Mouse (Mus musculus): Measurements from ENCODE around the gene Cenpj. TPM values are rescaled to one million over a fixed set of nuclear protein-coding genes. Genes with fewer than 3 reads are reported as not detected.

Cenpj gene
- total RNA-seq, 1 experiment, result 4.5 TPM

DNA sequence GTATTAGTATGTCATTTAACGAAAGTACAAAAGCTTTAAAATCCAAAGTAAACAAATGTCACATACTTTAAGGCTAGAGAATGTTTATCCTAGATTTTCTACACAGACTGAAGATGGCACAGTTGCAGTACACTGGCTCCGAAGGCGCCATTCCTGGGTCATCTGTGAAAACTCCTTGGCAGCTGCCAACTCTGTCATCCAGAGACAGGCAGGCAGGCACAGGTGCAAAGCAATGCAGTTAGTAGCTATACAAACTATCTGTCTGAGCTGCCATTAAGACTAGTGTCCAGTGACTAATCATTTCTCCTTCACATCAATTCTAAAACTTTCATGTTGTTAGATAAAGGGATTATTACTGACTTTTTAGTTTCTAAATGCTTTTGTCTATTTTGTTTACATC lies 16.1 kb downstream of the Cenpj start:
- H3K36me3 ChIP-seq (ENCODE audit: control insufficient read depth, insufficient read depth, low read length, poor library complexity, severe bottlenecking), result peaks cover 4% of the 10 kb centered on the region; the same call in 1 of the 2 replicates
- in situ Hi-C loops (cut with MboI; ENCODE audit: low sequenced_read_pairs in 2 of 2, unreplicated experiment in 2 of 2), result no loop called here

DNA sequence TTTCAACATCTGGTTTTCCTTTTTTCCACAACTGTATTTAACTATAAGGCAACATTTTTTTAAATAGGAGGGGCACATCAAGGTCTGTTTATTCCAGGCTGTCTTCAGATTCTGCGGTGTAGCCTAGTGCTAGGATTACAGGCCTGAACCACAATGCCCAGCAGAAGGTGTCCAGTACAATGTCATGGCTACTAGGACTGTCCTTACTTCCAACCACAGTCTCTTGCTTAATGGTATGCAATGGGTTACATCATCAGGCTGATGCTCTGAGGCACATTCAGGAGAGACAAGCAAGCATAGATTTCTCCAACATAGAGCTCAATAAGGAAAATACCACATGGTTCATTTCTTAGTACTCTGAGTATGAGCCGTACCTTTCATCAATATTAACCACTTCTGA lies 20.5 kb downstream of the Cenpj start:
- Histone ChIP-seq H3K9ac (ENCODE audit: insufficient read depth, low read depth, low read length, poor library complexity, severe bottlenecking) (no peak overlapping the region), H3K36me3 (ENCODE audit: control insufficient read depth, insufficient read depth, low read length, poor library complexity, severe bottlenecking) (no peaks in the 10 kb centered on the region; the same call in 1 of the 2 replicates), H3K4me1 (ENCODE audit: control insufficient read depth in 2 of 2, insufficient read depth in 2 of 2, low read length in 2 of 2, poor library complexity in 1 of 2) (no peaks in the 10 kb centered on the region), H3K27ac (ENCODE audit: insufficient read depth, low read depth, low read length, poor library complexity, severe bottlenecking) (no peak overlapping the region), H3K4me3 (ENCODE audit: insufficient read depth in 1 of 2, low read depth in 1 of 2, low read length in 2 of 2, poor library complexity in 1 of 2, severe bottlenecking in 1 of 2) (no peak overlapping the region), H3K9me3 (ENCODE audit: control insufficient read depth, insufficient read depth, low read depth, low read length) (no peaks in the 10 kb centered on the region)
- TF ChIP-seq MAFK (IDR thresholded peaks at IDR 0.05; ENCODE audit: insufficient read depth, low read depth, low read length), result no peak
- no peak for TF ChIP-seq CHD2 (IDR thresholded peaks at IDR 0.05; ENCODE audit: low read depth, low read length)
- TF ChIP-seq ZNF384 (IDR thresholded peaks at IDR 0.05; ENCODE audit: low read depth, low read length), result no peak
- no peak for TF ChIP-seq HCFC1 (IDR thresholded peaks at IDR 0.05; ENCODE audit: borderline replicate concordance, insufficient read depth, low read length)
- no peak for TF ChIP-seq ZC3H11A (IDR thresholded peaks at IDR 0.05; ENCODE audit: borderline replicate concordance, low read depth, low read length)
- in situ Hi-C loops (cut with MboI; ENCODE audit: low sequenced_read_pairs in 2 of 2, unreplicated experiment in 2 of 2), result no loop called here
- DNase-seq (ENCODE audit: low read depth, low spot score), result no peak

More for the DNA sequence above, 16.1 kb downstream of the Cenpj start:
- no peak for DNase-seq (ENCODE audit: low read depth, low spot score)
- H3K27ac ChIP-seq (ENCODE audit: insufficient read depth, low read depth, low read length, poor library complexity, severe bottlenecking), result no peak overlapping the region
- H3K4me1 ChIP-seq (ENCODE audit: control insufficient read depth in 2 of 2, insufficient read depth in 2 of 2, low read length in 2 of 2, poor library complexity in 1 of 2), result no peaks in the 10 kb centered on the region
- H3K4me3 ChIP-seq (ENCODE audit: insufficient read depth in 1 of 2, low read depth in 1 of 2, low read length in 2 of 2, poor library complexity in 1 of 2, severe bottlenecking in 1 of 2), result no peak overlapping the region
- H3K9me3 ChIP-seq (ENCODE audit: control insufficient read depth, insufficient read depth, low read depth, low read length), result no peaks in the 10 kb centered on the region
- H3K9ac ChIP-seq (ENCODE audit: insufficient read depth, low read depth, low read length, poor library complexity, severe bottlenecking), result no peak overlapping the region
- TF ChIP-seq HCFC1 (IDR thresholded peaks at IDR 0.05; ENCODE audit: borderline replicate concordance, insufficient read depth, low read length), result no peak
- no peak for TF ChIP-seq MAFK (IDR thresholded peaks at IDR 0.05; ENCODE audit: insufficient read depth, low read depth, low read length)

DNA sequence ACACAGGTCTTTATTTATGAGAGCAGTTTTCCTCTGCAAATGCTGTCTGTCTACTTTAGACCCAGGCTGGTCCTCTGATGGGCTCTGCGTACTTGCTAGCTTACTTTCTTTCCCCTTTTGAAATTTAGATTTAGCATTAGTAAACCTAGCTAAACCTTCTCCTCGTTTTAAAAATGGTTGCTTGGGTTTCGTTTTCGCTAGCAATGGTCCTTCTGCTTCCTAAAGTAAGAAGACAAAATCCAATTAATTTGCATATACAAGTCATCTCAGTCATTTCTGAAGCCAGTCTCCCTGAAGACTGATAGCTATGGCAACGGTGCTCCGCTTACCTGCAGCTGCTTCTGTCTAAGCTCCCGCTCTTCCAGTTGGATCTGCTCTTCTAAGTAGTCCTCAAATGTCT lies 21.9 kb downstream of the Cenpj start:
- H3K27ac ChIP-seq (ENCODE audit: insufficient read depth, low read depth, low read length, poor library complexity, severe bottlenecking), result no peak overlapping the region
- no peaks in the 10 kb centered on the region for H3K9me3 ChIP-seq (ENCODE audit: control insufficient read depth, insufficient read depth, low read depth, low read length)
- TF ChIP-seq ZC3H11A (IDR thresholded peaks at IDR 0.05; ENCODE audit: borderline replicate concordance, low read depth, low read length) (no peak), HCFC1 (IDR thresholded peaks at IDR 0.05; ENCODE audit: borderline replicate concordance, insufficient read depth, low read length) (no peak), CHD2 (IDR thresholded peaks at IDR 0.05; ENCODE audit: low read depth, low read length) (no peak), ZNF384 (IDR thresholded peaks at IDR 0.05; ENCODE audit: low read depth, low read length) (no peak), MAFK (IDR thresholded peaks at IDR 0.05; ENCODE audit: insufficient read depth, low read depth, low read length) (no peak)
- H3K4me1 ChIP-seq (ENCODE audit: control insufficient read depth in 2 of 2, insufficient read depth in 2 of 2, low read length in 2 of 2, poor library complexity in 1 of 2), result no peaks in the 10 kb centered on the region
- no peak overlapping the region for H3K4me3 ChIP-seq (ENCODE audit: insufficient read depth in 1 of 2, low read depth in 1 of 2, low read length in 2 of 2, poor library complexity in 1 of 2, severe bottlenecking in 1 of 2)
- no peak overlapping the region for H3K9ac ChIP-seq (ENCODE audit: insufficient read depth, low read depth, low read length, poor library complexity, severe bottlenecking)
- in situ Hi-C loops (cut with MboI; ENCODE audit: low sequenced_read_pairs in 2 of 2, unreplicated experiment in 2 of 2), result no loop called here
- H3K36me3 ChIP-seq (ENCODE audit: control insufficient read depth, insufficient read depth, low read length, poor library complexity, severe bottlenecking), result no peaks in the 10 kb centered on the region; the same call in 1 of the 2 replicates
- no peak for DNase-seq (ENCODE audit: low read depth, low spot score)

GRCm38 (mm10) chr14:56552924-56553323 lies 22.3 kb downstream of the Cenpj start:
- Histone ChIP-seq H3K4me3 (ENCODE audit: insufficient read depth in 1 of 2, low read depth in 1 of 2, low read length in 2 of 2, poor library complexity in 1 of 2, severe bottlenecking in 1 of 2) (no peak overlapping the region), H3K27ac (ENCODE audit: insufficient read depth, low read depth, low read length, poor library complexity, severe bottlenecking) (no peak overlapping the region), H3K9ac (ENCODE audit: insufficient read depth, low read depth, low read length, poor library complexity, severe bottlenecking) (no peak overlapping the region), H3K9me3 (ENCODE audit: control insufficient read depth, insufficient read depth, low read depth, low read length) (no peaks in the 10 kb centered on the region), H3K4me1 (ENCODE audit: control insufficient read depth in 2 of 2, insufficient read depth in 2 of 2, low read length in 2 of 2, poor library complexity in 1 of 2) (no peaks in the 10 kb centered on the region), H3K36me3 (ENCODE audit: control insufficient read depth, insufficient read depth, low read length, poor library complexity, severe bottlenecking) (no peaks in the 10 kb centered on the region; the same call in 1 of the 2 replicates)
- in situ Hi-C loops (cut with MboI; ENCODE audit: low sequenced_read_pairs in 2 of 2, unreplicated experiment in 2 of 2), result no loop called here
- TF ChIP-seq HCFC1 (IDR thresholded peaks at IDR 0.05; ENCODE audit: borderline replicate concordance, insufficient read depth, low read length) (no peak), ZNF384 (IDR thresholded peaks at IDR 0.05; ENCODE audit: low read depth, low read length) (no peak), MAFK (IDR thresholded peaks at IDR 0.05; ENCODE audit: insufficient read depth, low read depth, low read length) (no peak), CHD2 (IDR thresholded peaks at IDR 0.05; ENCODE audit: low read depth, low read length) (no peak)
- DNase-seq (ENCODE audit: low read depth, low spot score), result no peak

- in situ Hi-C loops (cut with MboI; ENCODE audit: low sequenced_read_pairs in 2 of 2, unreplicated experiment in 2 of 2), result no loop called here
- no peak overlapping the region for H3K9ac ChIP-seq (ENCODE audit: insufficient read depth, low read depth, low read length, poor library complexity, severe bottlenecking)
- TF ChIP-seq HCFC1 (IDR thresholded peaks at IDR 0.05; ENCODE audit: borderline replicate concordance, insufficient read depth, low read length) (no peak), CHD2 (IDR thresholded peaks at IDR 0.05; ENCODE audit: low read depth, low read length) (no peak), MAFK (IDR thresholded peaks at IDR 0.05; ENCODE audit: insufficient read depth, low read depth, low read length) (no peak), ZNF384 (IDR thresholded peaks at IDR 0.05; ENCODE audit: low read depth, low read length) (no peak), ZC3H11A (IDR thresholded peaks at IDR 0.05; ENCODE audit: borderline replicate concordance, low read depth, low read length) (no peak)
- no peak overlapping the region for H3K27ac ChIP-seq (ENCODE audit: insufficient read depth, low read depth, low read length, poor library complexity, severe bottlenecking)
- no peak for DNase-seq (ENCODE audit: low read depth, low spot score)
- no peak overlapping the region for H3K4me3 ChIP-seq (ENCODE audit: insufficient read depth in 1 of 2, low read depth in 1 of 2, low read length in 2 of 2, poor library complexity in 1 of 2, severe bottlenecking in 1 of 2)
- H3K36me3 ChIP-seq (ENCODE audit: control insufficient read depth, insufficient read depth, low read length, poor library complexity, severe bottlenecking), result no peaks in the 10 kb centered on the region; the same call in 1 of the 2 replicates
- H3K9me3 ChIP-seq (ENCODE audit: control insufficient read depth, insufficient read depth, low read depth, low read length), result no peaks in the 10 kb centered on the region
- H3K4me1 ChIP-seq (ENCODE audit: control insufficient read depth in 2 of 2, insufficient read depth in 2 of 2, low read length in 2 of 2, poor library complexity in 1 of 2), result peaks cover 0 to 1% of the 10 kb centered on the region in 2 experiments; a peak in 2 of 4 replicates
Measured at GRCm38 (mm10) chr14:56550960-56551359, 24.3 kb downstream of the Cenpj start.

All from ES-E14 (cell line).